Mouse (Mus musculus) heart, postnatal 0 days (tissue): ENCODE results near the gene Olfr498. TPM values are rescaled to one million over a fixed set of nuclear protein-coding genes. Genes with fewer than 3 reads are reported as not detected.

Experiments used
- ATAC-seq: fragments of 200-750 bp; cut with Nextera tagmentation; 2 replicates; pipeline ENCODE4 v1.8.0; 2017; ENCODE audit warnings: low read depth, moderate number of reproducible peaks, moderate library complexity; ENCODE audit not compliant: insufficient read depth
- DNase-seq: peaks from one replicate; pipeline ENCODE4 v3.0.0-alpha.2; 2016; ENCODE audit warnings: low spot score
- H3K27ac ChIP-seq: fragments of 300-500 bp; sonication (generic); 2 replicates; pipeline ENCODE4 v1.5.1; 2014; ENCODE audit warnings: low read depth, mild to moderate bottlenecking
- H3K27me3 ChIP-seq: fragments of 300-500 bp; sonication (generic); 2 replicates; pipeline ENCODE4 v1.6.1; 2014; ENCODE audit warnings: low read length, mixed read lengths; ENCODE audit not compliant: control insufficient read depth, insufficient read depth
- H3K36me3 ChIP-seq: fragments of 300-500 bp; sonication (generic); replicated peaks from 2 replicates; pipeline ENCODE4 v1.6.1; 2014; ENCODE audit warnings: low read length, mixed read lengths; ENCODE audit not compliant: control insufficient read depth, insufficient read depth
- H3K4me1 ChIP-seq: fragments of 300-500 bp; sonication (generic); 2 replicates; pipeline ENCODE4 v1.6.1; 2014; ENCODE audit warnings: antibody characterized with exemption; ENCODE audit not compliant: control insufficient read depth, insufficient read depth
- H3K4me2 ChIP-seq: fragments of 300-500 bp; sonication (generic); 2 replicates; pipeline ENCODE4 v1.6.1; 2014; ENCODE audit warnings: low read depth, mild to moderate bottlenecking, low read length, moderate library complexity
- H3K4me3 ChIP-seq: fragments of 300-500 bp; sonication (generic); 2 replicates; pipeline ENCODE4 v1.5.1; 2014; ENCODE audit warnings: low read depth, low read length
- H3K9ac ChIP-seq: fragments of 300-500 bp; sonication (generic); replicated peaks from 2 replicates; pipeline ENCODE4 v1.6.1; 2014; ENCODE audit warnings: low read depth, low read length, mixed read lengths
- H3K9me3 ChIP-seq: fragments of 300-500 bp; sonication (generic); replicated peaks from 2 replicates; pipeline ENCODE4 v1.6.1; 2016; ENCODE audit warnings: low read length; ENCODE audit not compliant: control insufficient read depth
- CTCF ChIP-seq: IDR thresholded peaks from 2 replicates; pipeline ENCODE4 v1.5.1; 2016; ENCODE audit warnings: antibody characterized with exemption, control low read depth, low read depth
- EP300 ChIP-seq: IDR thresholded peaks from 2 replicates; pipeline ENCODE4 v1.6.1; 2016; ENCODE audit warnings: antibody characterized with exemption, low read depth
- whole genome bisulfite sequencing: fragments of 180-500 bp; shearing (Covaris S2); extraction: QIAGEN DNeasy Blood & Tissue Kit; methylation state at CpG from one replicate; pipeline ENCODE4 v1.1.7; 2014; 5-methylcytosine and 5-hydroxymethylcytosine counted together
- polyA plus RNA-seq: library from polyadenylated mRNA; unstranded; fragments of >200 nt; fragmentation: Nextera tagmentation; extraction: Ambion mirVana; gene quantifications from 2 replicates; pipeline ENCODE4 v1.2.1, GENCODE M21; 2015
- total RNA-seq: library from RNA; depleted of rRNA; stranded (reverse); fragments of >200 nt; gene quantifications from 2 replicates; pipeline ENCODE4 v1.2.3, GENCODE M21; 2014; ENCODE audit warnings: low replicate concordance; rRNA removed

Gene Olfr498
- total RNA-seq: not detected in 2 replicates
- polyA plus RNA-seq: not detected in 2 replicates

DNA sequence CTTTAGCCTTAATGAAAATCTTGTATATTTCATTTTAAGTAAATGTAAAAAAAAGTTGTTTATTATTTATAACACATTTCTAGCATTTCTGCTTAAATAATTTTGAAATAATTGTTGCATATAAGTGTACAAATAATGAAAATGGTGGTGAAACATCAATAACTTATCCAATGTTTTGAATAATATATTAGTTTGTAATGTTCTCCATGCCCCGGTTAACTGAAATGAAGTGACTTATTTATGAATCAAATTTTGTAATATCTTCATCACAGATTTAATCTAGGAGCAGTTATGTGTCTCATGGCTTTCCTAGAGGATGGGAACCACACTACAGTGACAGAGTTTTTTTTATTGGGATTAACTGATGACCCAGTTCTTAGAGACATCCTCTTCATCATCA, at the start of gene Olfr498:
Gene Olfr498 (plus strand): TSS at position 301 of the 400 bp plus-strand sequence.
- ATAC-seq: no peak
- WGBS: 80% methylated on average over 1 of the region's 1 CpGs
- no peaks in the 10 kb centered on the region for H3K4me1 ChIP-seq

DNA sequence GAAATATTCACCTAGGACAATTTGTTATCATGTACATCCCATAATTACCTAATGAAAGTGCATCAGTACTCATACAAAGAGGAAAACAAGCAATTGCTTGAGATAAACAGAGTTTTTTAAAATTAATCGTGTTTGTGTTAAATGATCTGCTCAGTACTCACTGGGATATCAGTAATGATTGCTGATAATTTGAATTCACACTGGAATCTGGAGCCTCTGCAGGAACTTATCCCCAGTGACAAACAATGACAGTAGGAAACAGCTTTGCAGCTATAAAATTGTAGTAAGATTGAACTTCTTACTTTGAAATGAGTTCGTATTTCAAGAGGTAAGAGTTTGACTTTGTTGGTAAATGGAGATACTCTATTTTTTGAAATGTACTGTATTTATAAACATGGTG, 45.0 kb upstream of the Olfr498 start, which contains the start of gene Olfr497:
Gene Olfr497 (plus strand): TSS at position 301 of the 400 bp plus-strand sequence.
- H3K9me3 ChIP-seq: 0 out of 2 replicates have a peak, but pooled peaks cover 4% of the 10 kb centered on the region
- no peak within 1 kb of the TSS for H3K27ac ChIP-seq
- no peaks in the 10 kb centered on the region for H3K36me3 ChIP-seq
- H3K4me2 ChIP-seq: no peak within 1 kb of the TSS
- ATAC-seq (no peak), DNase-seq (no peak)
- 58% methylated on average over 2 of the region's 2 CpGs for WGBS
- no peak for TF ChIP-seq CTCF
- TF ChIP-seq EP300: no peak
- H3K27me3 ChIP-seq: no peaks in the 10 kb centered on the region
- H3K4me1 ChIP-seq: no peaks in the 10 kb centered on the region
- no peak within 1 kb of the TSS for H3K9ac ChIP-seq
- H3K4me3 ChIP-seq: no peak within 1 kb of the TSS

More for the DNA sequence above, at the start of gene Olfr498:
- Histone ChIP-seq H3K9ac (no peak within 1 kb of the TSS), H3K9me3 (peaks cover 3% of the 10 kb centered on the region; the same call in 1 of the 2 replicates), H3K36me3 (no peaks in the 10 kb centered on the region), H3K27ac (no peak within 1 kb of the TSS), H3K4me3 (no peak within 1 kb of the TSS), H3K27me3 (no peaks in the 10 kb centered on the region), H3K4me2 (no peak within 1 kb of the TSS)
- TF ChIP-seq CTCF (no peak), EP300 (no peak)
- DNase-seq: no peak

Other genes starting within 250 kb of the Olfr498 start
- gene Olfr488, start 207.0 kb upstream of the Olfr498 start, total RNA-seq: not detected in 2 replicates
- gene Olfr488, start 207.0 kb upstream of the Olfr498 start, polyA plus RNA-seq: not detected in 2 replicates
- not detected in 2 replicates for gene Olfr490, start 176.4 kb upstream of the Olfr498 start, total RNA-seq
- not detected in 2 replicates for gene Olfr490, start 176.4 kb upstream of the Olfr498 start, polyA plus RNA-seq
- not detected in 2 replicates for gene Olfr491, start 151.9 kb upstream of the Olfr498 start, total RNA-seq
- not detected in 2 replicates for gene Olfr491, start 151.9 kb upstream of the Olfr498 start, polyA plus RNA-seq
- gene Olfr492, start 141.7 kb upstream of the Olfr498 start, total RNA-seq: not detected in 2 replicates
- gene Olfr492, start 141.7 kb upstream of the Olfr498 start, polyA plus RNA-seq: not detected in 2 replicates
- gene Olfr493, start 118.3 kb upstream of the Olfr498 start, total RNA-seq: not detected in 2 replicates
- not detected in 2 replicates for gene Olfr493, start 118.3 kb upstream of the Olfr498 start, polyA plus RNA-seq
- gene Olfr494, start 100.0 kb upstream of the Olfr498 start, total RNA-seq: not detected in 2 replicates
- gene Olfr494, start 100.0 kb upstream of the Olfr498 start, polyA plus RNA-seq: not detected in 2 replicates
- not detected in 2 replicates for gene Olfr495, start 72.2 kb upstream of the Olfr498 start, total RNA-seq
- gene Olfr495, start 72.2 kb upstream of the Olfr498 start, polyA plus RNA-seq: not detected in 2 replicates
- gene Olfr497, start 44.9 kb upstream of the Olfr498 start, total RNA-seq: not detected in 2 replicates
- not detected in 2 replicates for gene Olfr497, start 44.9 kb upstream of the Olfr498 start, polyA plus RNA-seq
- gene Olfr502, start 59.7 kb downstream of the Olfr498 start, total RNA-seq: not detected in 2 replicates
- gene Olfr502, start 59.7 kb downstream of the Olfr498 start, polyA plus RNA-seq: not detected in 2 replicates
- not detected in 2 replicates for gene Olfr503, start 79.2 kb downstream of the Olfr498 start, total RNA-seq
- gene Olfr503, start 79.2 kb downstream of the Olfr498 start, polyA plus RNA-seq: not detected in 2 replicates
- gene Olfr504, start 100.5 kb downstream of the Olfr498 start, total RNA-seq: not detected in 2 replicates
- not detected in 2 replicates for gene Olfr504, start 100.5 kb downstream of the Olfr498 start, polyA plus RNA-seq
- not detected in 2 replicates for gene Olfr506, start 145.5 kb downstream of the Olfr498 start, total RNA-seq
- not detected in 2 replicates for gene Olfr506, start 145.5 kb downstream of the Olfr498 start, polyA plus RNA-seq
- gene Olfr507, start 156.5 kb downstream of the Olfr498 start, total RNA-seq: not detected in 2 replicates
- gene Olfr507, start 156.5 kb downstream of the Olfr498 start, polyA plus RNA-seq: not detected in 2 replicates
- not detected in 2 replicates for gene Olfr508, start 164.7 kb downstream of the Olfr498 start, total RNA-seq
- not detected in 2 replicates for gene Olfr508, start 164.7 kb downstream of the Olfr498 start, polyA plus RNA-seq
- gene Olfr509, start 186.6 kb downstream of the Olfr498 start, total RNA-seq: not detected in 2 replicates
- not detected in 2 replicates for gene Olfr509, start 186.6 kb downstream of the Olfr498 start, polyA plus RNA-seq
- gene Olfr510, start 201.1 kb downstream of the Olfr498 start, total RNA-seq: not detected in 2 replicates
- gene Olfr510, start 201.1 kb downstream of the Olfr498 start, polyA plus RNA-seq: not detected in 2 replicates
- not detected in 2 replicates for gene Olfr512, start 248.0 kb downstream of the Olfr498 start, total RNA-seq
- not detected in 2 replicates for gene Olfr512, start 248.0 kb downstream of the Olfr498 start, polyA plus RNA-seq